Mouse (Mus musculus): ENCODE measurements around the gene 5730480H06Rik.

GRCm38 (mm10) chr5:48329751-48330150, 2.0 kb downstream of the 5730480H06Rik start:
- no peak for TF ChIP-seq CTCF (IDR thresholded peaks at IDR 0.05; ENCODE audit: low read depth, low read length)
- no peak for TF ChIP-seq POLR2A (IDR thresholded peaks at IDR 0.05; ENCODE audit: extremely low read depth, insufficient read depth, low read length)
